Mouse (Mus musculus): Measurements from ENCODE around the gene Cd180. TPM values are rescaled to one million over a fixed set of nuclear protein-coding genes. Genes with fewer than 3 reads are reported as not detected.

Cd180 gene
- polyA plus RNA-seq, 1 experiment from 2014 or later = 0.49 TPM

- Histone ChIP-seq H3K9me3 (replicated peaks; ENCODE audit: control insufficient read depth, low read length) (no peaks in the 10 kb centered on the region), H3K36me3 (ENCODE audit: control insufficient read depth, insufficient read depth, low read length) (peaks cover 8% of the 10 kb centered on the region; the same call in 1 of the 2 replicates), H3K27me3 (ENCODE audit: control insufficient read depth, insufficient read depth, low read length) (no peaks in the 10 kb centered on the region), H3K27ac (ENCODE audit: low read depth, low read length) (no peak overlapping the region), H3K4me1 (ENCODE audit: control insufficient read depth, insufficient read depth, low read length) (no peaks in the 10 kb centered on the region), H3K9ac (ENCODE audit: low read depth, low read length) (no peak overlapping the region), H3K4me2 (no peak overlapping the region), H3K4me3 (ENCODE audit: low read depth, low read length) (no peak overlapping the region)
- ATAC-seq (replicated peaks; ENCODE audit: insufficient number of reproducible peaks, low FRiP score, low TSS enrichment) = no peak
- WGBS (ENCODE audit: insufficient replicate concordance) = 81% methylated on average over 7 of the region's 7 CpGs
These were observed 73.8 kb downstream of the Cd180 start for GRCm38 (mm10) chr13:102767110-102767509.

DNA sequence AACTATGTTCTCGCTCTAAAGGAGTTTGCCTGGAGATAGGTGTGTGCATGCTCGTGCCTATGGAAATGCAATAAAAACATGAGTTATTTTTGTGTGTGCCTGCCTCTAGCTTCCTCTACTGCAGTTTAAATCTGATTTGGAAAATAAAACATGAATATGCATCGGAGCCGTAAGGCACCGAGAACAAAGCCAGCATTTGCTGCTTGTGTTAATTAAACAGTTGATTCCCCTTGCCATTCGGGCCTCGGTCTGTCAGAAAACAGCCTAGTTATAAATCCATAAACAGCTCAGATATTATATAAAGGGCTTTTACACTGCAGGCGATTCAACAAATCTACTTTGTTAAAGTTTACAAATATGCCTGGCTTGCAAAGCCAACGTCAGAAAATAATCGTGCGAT lies 75.2 kb downstream of the Cd180 start:
- H3K36me3 ChIP-seq (ENCODE audit: control insufficient read depth, insufficient read depth, low read length) = peaks cover 8% of the 10 kb centered on the region; the same call in 1 of the 2 replicates
- H3K4me1 ChIP-seq (ENCODE audit: control insufficient read depth, insufficient read depth, low read length) = no peaks in the 10 kb centered on the region
- no peaks in the 10 kb centered on the region for H3K9me3 ChIP-seq (replicated peaks; ENCODE audit: control insufficient read depth, low read length)
- 90% methylated on average over 11 of the region's 11 CpGs for WGBS (ENCODE audit: insufficient replicate concordance)
- H3K27me3 ChIP-seq (ENCODE audit: control insufficient read depth, insufficient read depth, low read length) = no peaks in the 10 kb centered on the region
- no peak overlapping the region for H3K4me2 ChIP-seq
- H3K27ac ChIP-seq (ENCODE audit: low read depth, low read length) = no peak overlapping the region
- no peak overlapping the region for H3K9ac ChIP-seq (ENCODE audit: low read depth, low read length)
- no peak for ATAC-seq (replicated peaks; ENCODE audit: insufficient number of reproducible peaks, low FRiP score, low TSS enrichment)
- H3K4me3 ChIP-seq (ENCODE audit: low read depth, low read length) = no peak overlapping the region

GRCm38 (mm10) chr13:102770194-102770593 lies 76.8 kb downstream of the Cd180 start:
- Histone ChIP-seq H3K27ac (ENCODE audit: low read depth, low read length) (no peak overlapping the region), H3K9me3 (replicated peaks; ENCODE audit: control insufficient read depth, low read length) (no peaks in the 10 kb centered on the region), H3K4me3 (ENCODE audit: low read depth, low read length) (no peak overlapping the region), H3K9ac (ENCODE audit: low read depth, low read length) (no peak overlapping the region), H3K4me2 (no peak overlapping the region), H3K4me1 (ENCODE audit: control insufficient read depth, insufficient read depth, low read length) (no peaks in the 10 kb centered on the region), H3K36me3 (ENCODE audit: control insufficient read depth, insufficient read depth, low read length) (peaks cover 11% of the 10 kb centered on the region; the same call in 1 of the 2 replicates), H3K27me3 (ENCODE audit: control insufficient read depth, insufficient read depth, low read length) (no peaks in the 10 kb centered on the region)
- WGBS (ENCODE audit: insufficient replicate concordance) = 70% methylated on average over 8 of the region's 8 CpGs
- ATAC-seq (replicated peaks; ENCODE audit: insufficient number of reproducible peaks, low FRiP score, low TSS enrichment) = no peak

DNA sequence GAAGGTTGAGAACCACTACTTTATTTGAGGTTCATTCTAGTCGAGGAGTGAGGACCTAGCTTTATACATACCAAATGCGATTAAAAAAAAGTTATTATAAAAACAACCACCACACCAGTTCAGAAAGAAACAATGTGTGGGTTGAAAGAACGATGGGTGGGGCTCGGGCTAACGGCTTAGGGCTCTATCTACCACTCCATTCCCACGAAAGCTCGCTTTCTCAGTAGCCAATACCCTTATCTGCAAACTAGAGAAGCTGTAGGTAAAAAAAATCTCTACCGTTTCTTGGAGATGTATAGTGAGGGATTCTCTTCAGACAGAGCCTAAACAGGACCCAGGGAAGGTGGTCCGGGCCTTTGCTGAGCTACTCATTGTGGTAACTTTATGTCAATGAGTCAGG lies 79.8 kb downstream of the Cd180 start:
- H3K27me3 ChIP-seq (ENCODE audit: control insufficient read depth, insufficient read depth, low read length) = no peaks in the 10 kb centered on the region
- no peaks in the 10 kb centered on the region for H3K9me3 ChIP-seq (replicated peaks; ENCODE audit: control insufficient read depth, low read length)
- H3K9ac ChIP-seq (ENCODE audit: low read depth, low read length) = no peak overlapping the region
- no peak overlapping the region for H3K4me2 ChIP-seq
- H3K36me3 ChIP-seq (ENCODE audit: control insufficient read depth, insufficient read depth, low read length) = peaks cover 11% of the 10 kb centered on the region; the same call in 1 of the 2 replicates
- H3K27ac ChIP-seq (ENCODE audit: low read depth, low read length) = no peak overlapping the region
- WGBS (ENCODE audit: insufficient replicate concordance) = 80% methylated on average over 9 of the region's 9 CpGs
- ATAC-seq (replicated peaks; ENCODE audit: insufficient number of reproducible peaks, low FRiP score, low TSS enrichment) = no peak
- no peak overlapping the region for H3K4me3 ChIP-seq (ENCODE audit: low read depth, low read length)
- H3K4me1 ChIP-seq (ENCODE audit: control insufficient read depth, insufficient read depth, low read length) = no peaks in the 10 kb centered on the region

- ATAC-seq (replicated peaks; ENCODE audit: insufficient number of reproducible peaks, low FRiP score, low TSS enrichment) = no peak
- no peaks in the 10 kb centered on the region for H3K27me3 ChIP-seq (ENCODE audit: control insufficient read depth, insufficient read depth, low read length)
- H3K9ac ChIP-seq (ENCODE audit: low read depth, low read length) = no peak overlapping the region
- 69% methylated on average over 7 of the region's 7 CpGs for WGBS (ENCODE audit: insufficient replicate concordance)
- no peak overlapping the region for H3K4me2 ChIP-seq
- peaks cover 12% of the 10 kb centered on the region; the same call in 1 of the 2 replicates for H3K36me3 ChIP-seq (ENCODE audit: control insufficient read depth, insufficient read depth, low read length)
- no peaks in the 10 kb centered on the region for H3K9me3 ChIP-seq (replicated peaks; ENCODE audit: control insufficient read depth, low read length)
- H3K4me1 ChIP-seq (ENCODE audit: control insufficient read depth, insufficient read depth, low read length) = no peaks in the 10 kb centered on the region
- H3K4me3 ChIP-seq (ENCODE audit: low read depth, low read length) = no peak overlapping the region
- H3K27ac ChIP-seq (ENCODE audit: low read depth, low read length) = no peak overlapping the region
These were observed 81.4 kb downstream of the Cd180 start for GRCm38 (mm10) chr13:102774786-102775201.

- Histone ChIP-seq H3K36me3 (ENCODE audit: control insufficient read depth, insufficient read depth, low read length) (peaks cover 12% of the 10 kb centered on the region; the same call in 1 of the 2 replicates), H3K9ac (ENCODE audit: low read depth, low read length) (no peak overlapping the region), H3K4me1 (ENCODE audit: control insufficient read depth, insufficient read depth, low read length) (no peaks in the 10 kb centered on the region), H3K27me3 (ENCODE audit: control insufficient read depth, insufficient read depth, low read length) (no peaks in the 10 kb centered on the region), H3K4me2 (no peak overlapping the region), H3K27ac (ENCODE audit: low read depth, low read length) (no peak overlapping the region), H3K4me3 (ENCODE audit: low read depth, low read length) (no peak overlapping the region), H3K9me3 (replicated peaks; ENCODE audit: control insufficient read depth, low read length) (no peaks in the 10 kb centered on the region)
- 86% methylated on average over 6 of the region's 6 CpGs for WGBS (ENCODE audit: insufficient replicate concordance)
- ATAC-seq (replicated peaks; ENCODE audit: insufficient number of reproducible peaks, low FRiP score, low TSS enrichment) = no peak
These were observed 82.1 kb downstream of the Cd180 start for GRCm38 (mm10) chr13:102775506-102775905.

DNA sequence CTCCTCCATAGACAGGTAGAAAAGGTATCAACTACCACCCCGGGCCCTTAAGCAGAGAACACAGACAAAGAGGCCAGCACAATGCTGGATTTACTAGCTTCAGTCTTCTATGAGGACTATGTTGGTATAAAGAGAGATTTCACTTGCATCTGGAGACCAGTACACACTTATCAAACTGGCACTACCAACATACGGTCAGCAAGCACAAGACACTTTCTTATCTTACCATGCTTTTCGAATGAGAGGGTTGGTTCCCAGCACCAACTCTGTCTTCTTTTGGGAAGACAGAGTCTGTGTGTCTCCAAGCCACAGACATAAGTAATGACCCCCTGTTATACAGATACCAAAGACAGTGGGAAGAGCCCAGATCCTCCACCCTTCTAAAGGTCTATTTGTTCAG lies 85.5 kb downstream of the Cd180 start:
- Histone ChIP-seq H3K4me1 (ENCODE audit: control insufficient read depth, insufficient read depth, low read length) (no peaks in the 10 kb centered on the region), H3K4me2 (no peak overlapping the region), H3K4me3 (ENCODE audit: low read depth, low read length) (no peak overlapping the region), H3K36me3 (ENCODE audit: control insufficient read depth, insufficient read depth, low read length) (peaks cover 16% of the 10 kb centered on the region; the same call in 1 of the 2 replicates), H3K27me3 (ENCODE audit: control insufficient read depth, insufficient read depth, low read length) (no peaks in the 10 kb centered on the region), H3K9me3 (replicated peaks; ENCODE audit: control insufficient read depth, low read length) (no peaks in the 10 kb centered on the region), H3K9ac (ENCODE audit: low read depth, low read length) (no peak overlapping the region), H3K27ac (ENCODE audit: low read depth, low read length) (no peak overlapping the region)
- no peak for ATAC-seq (replicated peaks; ENCODE audit: insufficient number of reproducible peaks, low FRiP score, low TSS enrichment)
- 83% methylated on average over 3 of the region's 3 CpGs for WGBS (ENCODE audit: insufficient replicate concordance)

- Histone ChIP-seq H3K27me3 (ENCODE audit: control insufficient read depth, insufficient read depth, low read length) (no peaks in the 10 kb centered on the region), H3K9ac (ENCODE audit: low read depth, low read length) (no peak overlapping the region), H3K4me3 (ENCODE audit: low read depth, low read length) (no peak overlapping the region), H3K27ac (ENCODE audit: low read depth, low read length) (no peak overlapping the region), H3K4me1 (ENCODE audit: control insufficient read depth, insufficient read depth, low read length) (no peaks in the 10 kb centered on the region), H3K9me3 (replicated peaks; ENCODE audit: control insufficient read depth, low read length) (no peaks in the 10 kb centered on the region), H3K4me2 (no peak overlapping the region), H3K36me3 (ENCODE audit: control insufficient read depth, insufficient read depth, low read length) (peaks cover 13% of the 10 kb centered on the region; the same call in 1 of the 2 replicates)
- ATAC-seq (replicated peaks; ENCODE audit: insufficient number of reproducible peaks, low FRiP score, low TSS enrichment) = no peak
- 85% methylated on average over 3 of the region's 3 CpGs for WGBS (ENCODE audit: insufficient replicate concordance)
These were observed 85.9 kb downstream of the Cd180 start for GRCm38 (mm10) chr13:102779275-102779674.

- no peak for ATAC-seq (replicated peaks; ENCODE audit: insufficient number of reproducible peaks, low FRiP score, low TSS enrichment)
- peaks cover 13% of the 10 kb centered on the region; the same call in 1 of the 2 replicates for H3K36me3 ChIP-seq (ENCODE audit: control insufficient read depth, insufficient read depth, low read length)
- H3K4me1 ChIP-seq (ENCODE audit: control insufficient read depth, insufficient read depth, low read length) = no peaks in the 10 kb centered on the region
- H3K9ac ChIP-seq (ENCODE audit: low read depth, low read length) = no peak overlapping the region
- 86% methylated on average over 7 of the region's 7 CpGs for WGBS (ENCODE audit: insufficient replicate concordance)
- H3K27me3 ChIP-seq (ENCODE audit: control insufficient read depth, insufficient read depth, low read length) = no peaks in the 10 kb centered on the region
- H3K27ac ChIP-seq (ENCODE audit: low read depth, low read length) = no peak overlapping the region
- no peak overlapping the region for H3K4me3 ChIP-seq (ENCODE audit: low read depth, low read length)
- no peaks in the 10 kb centered on the region for H3K9me3 ChIP-seq (replicated peaks; ENCODE audit: control insufficient read depth, low read length)
- no peak overlapping the region for H3K4me2 ChIP-seq
These were observed 90.4 kb downstream of the Cd180 start for GRCm38 (mm10) chr13:102783531-102784310.

Measured in heart, embryonic 11.5 days (tissue).